Mouse (Mus musculus): ENCODE measurements around the gene 3830417A13Rik.

DNA sequence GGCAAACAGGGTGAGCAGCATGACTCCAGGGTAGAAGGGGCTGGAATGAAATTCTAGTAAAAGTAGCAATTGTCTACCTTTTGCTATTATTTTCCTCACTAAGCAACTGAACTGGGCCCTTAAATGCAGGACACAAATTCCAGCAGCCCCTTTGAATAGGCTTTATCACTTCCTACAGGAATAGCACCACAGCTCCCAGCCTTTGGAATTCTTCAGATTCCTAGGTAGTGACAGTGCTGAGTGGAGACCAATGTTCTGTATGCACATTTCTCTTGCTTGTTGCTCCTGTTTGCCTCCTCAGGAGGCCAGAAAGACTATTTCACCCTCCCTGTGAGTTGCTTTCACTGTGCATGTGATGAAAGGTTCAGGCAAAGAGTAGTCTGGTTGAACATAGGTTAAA lies 7.9 kb downstream of the 3830417A13Rik start:
- TF ChIP-seq POLR2A (IDR thresholded peaks at IDR 0.05; ENCODE audit: control insufficient read depth, extremely low read depth, insufficient read depth, low read length, poor library complexity) (no peak), CTCF (IDR thresholded peaks at IDR 0.05; ENCODE audit: borderline replicate concordance, control insufficient read depth, extremely low read depth, insufficient read depth, low read length, poor library complexity) (no peak)
